Comparison of ENCODE assay signal across 9 mouse cellular contexts in the genomic region with DNA sequence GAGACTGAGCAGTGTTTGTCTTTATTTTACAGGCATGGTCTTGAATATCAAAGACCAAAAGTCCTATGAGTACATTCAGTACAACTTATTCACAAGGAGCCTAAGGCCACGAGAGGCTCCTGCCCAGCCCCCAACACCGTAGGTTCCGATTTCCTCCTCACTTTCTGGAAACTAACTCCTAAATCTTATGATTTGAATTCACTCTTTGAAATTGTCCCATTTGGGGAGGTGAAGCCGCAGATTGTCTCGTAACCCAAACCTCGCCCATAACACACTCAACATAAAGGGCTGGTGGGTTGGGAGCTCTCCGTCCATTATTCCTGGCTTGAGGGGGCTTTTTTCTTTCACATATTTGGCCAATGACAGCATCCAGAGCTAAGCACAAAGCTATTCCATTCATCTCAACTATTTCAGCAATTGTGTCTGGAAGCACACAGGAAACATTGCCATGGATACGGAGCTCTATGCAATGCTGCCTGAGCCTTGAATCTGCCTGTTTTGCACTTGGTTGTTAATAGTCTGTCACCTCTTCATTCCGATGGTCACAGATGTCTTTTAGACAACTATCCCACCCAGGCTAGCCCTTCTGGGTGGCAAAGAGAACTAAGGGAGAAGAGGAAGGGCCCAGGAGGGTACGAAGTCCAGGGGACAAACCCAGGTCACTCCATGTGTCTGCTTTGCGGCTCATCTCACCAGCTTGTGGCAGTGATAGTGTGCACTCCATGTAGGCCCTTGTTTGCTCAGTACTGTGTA.
A peak's percentile ranks its signal among the peaks of the same experiment; 100 is the strongest.
DNase-seq lines count a peak whose midpoint lies in the region; ATAC-seq and TF ChIP-seq lines count a peak whose summit lies in the region.
"Had no signal": no experiment of that assay in that cellular context is flagged by ENCODE, and none has a peak within 500 bp of the region (broad histone marks: within the 10 kb centered on the region; RNA-seq: fewer than 3 reads in every experiment).

No protein-coding gene starts in this region.

- no peak for ATAC-seq in heart, embryonic 15.5 days (replicated peaks; ENCODE audit: insufficient number of reproducible peaks, insufficient read depth, low FRiP score, low read depth)
- ATAC-seq in forebrain, embryonic 15.5 days (replicated peaks), result peak; percentile 36
- no peak for ATAC-seq in megakaryocyte progenitor cell, adult 5-6 weeks (replicated peaks; ENCODE audit: poor library complexity)

- no peaks in the 10 kb centered on the region for H3K9me3 ChIP-seq in heart, embryonic 15.5 days (replicated peaks)
- H3K9me3 ChIP-seq in forebrain, embryonic 15.5 days, result no peaks in the 10 kb centered on the region
- H3K9me3 ChIP-seq in midbrain, embryonic 10.5 days (replicated peaks), result no peaks in the 10 kb centered on the region

- DNase-seq in heart, adult 18-20 months, result no peak
- DNase-seq in Muller cell, postnatal 12 days (ENCODE audit: inconsistent ontology term), result peak; percentile 92
- peak; percentile 76 for DNase-seq in midbrain, embryonic 10.5 days (ENCODE audit: low spot score)
- no peak for DNase-seq in gastrocnemius, adult 2 months
- no peak for DNase-seq in urinary bladder, postnatal 4 days (ENCODE audit: low spot score in 2 of 2)
- DNase-seq: gastrocnemius, postnatal 14 days had no signal

- no peak overlapping the region for H3K9ac ChIP-seq in heart, embryonic 15.5 days
- no peak overlapping the region for H3K9ac ChIP-seq in forebrain, embryonic 15.5 days (replicated peaks)

- H3K4me2 ChIP-seq in heart, embryonic 15.5 days, result no peak overlapping the region
- no peak overlapping the region for H3K4me2 ChIP-seq in forebrain, embryonic 15.5 days (replicated peaks)

- H3K36me3 ChIP-seq in heart, embryonic 15.5 days, result no peaks in the 10 kb centered on the region
- no peaks in the 10 kb centered on the region for H3K36me3 ChIP-seq in forebrain, embryonic 15.5 days
- H3K36me3 ChIP-seq in midbrain, embryonic 10.5 days, result no peaks in the 10 kb centered on the region

- peak overlapping the region; percentile 3; the same call in 1 of the 2 replicates for H3K27ac ChIP-seq in heart, embryonic 15.5 days
- peak overlapping the region; percentile 31; the same call in 1 of the 2 replicates for H3K27ac ChIP-seq in forebrain, embryonic 15.5 days (replicated peaks)
- peak overlapping the region; percentile 90 for H3K27ac ChIP-seq in midbrain, embryonic 10.5 days (replicated peaks)
- H3K27ac ChIP-seq in gastrocnemius, adult 2 months, result no peak overlapping the region

- peaks cover 14% of the 10 kb centered on the region for H3K27me3 ChIP-seq in heart, embryonic 15.5 days
- no peaks in the 10 kb centered on the region for H3K27me3 ChIP-seq in forebrain, embryonic 15.5 days
- peaks cover 42% of the 10 kb centered on the region for H3K27me3 ChIP-seq in midbrain, embryonic 10.5 days (ENCODE audit: low read depth, poor library complexity, severe bottlenecking)

- H3K4me3 ChIP-seq in heart, embryonic 15.5 days, result no peak overlapping the region
- H3K4me3 ChIP-seq in forebrain, embryonic 15.5 days, result no peak overlapping the region
- H3K4me3 ChIP-seq in midbrain, embryonic 10.5 days, result peak overlapping the region; percentile 23; the same call in 1 of the 2 replicates
- no peak overlapping the region for H3K4me3 ChIP-seq in gastrocnemius, adult 2 months

- peaks cover 50% of the 10 kb centered on the region for H3K4me1 ChIP-seq in heart, embryonic 15.5 days (replicated peaks)
- H3K4me1 ChIP-seq in forebrain, embryonic 15.5 days, result peaks cover 53% of the 10 kb centered on the region
- H3K4me1 ChIP-seq in midbrain, embryonic 10.5 days, result peaks cover 80% of the 10 kb centered on the region

- intact Hi-C loops in gastrocnemius, adult 2 months (cut with DNase I), result loop anchor here (5.0 kb wide), 1 partner anchor 86 kb away; the partner anchor contains the start of gene Irs2

- no peak for TF ChIP-seq CTCF in gastrocnemius, adult 2 months (IDR thresholded peaks at IDR 0.05)

- WGBS in heart, embryonic 15.5 days, result 43% methylated on average over 11 of the region's 11 CpGs
- WGBS in forebrain, embryonic 15.5 days, result 10% methylated on average over 11 of the region's 11 CpGs
- WGBS in midbrain, embryonic 10.5 days, result 11% methylated on average over 11 of the region's 11 CpGs

Comparison
In these comparisons a context has a peak if more than half of its experiments do, and no peak if none do; other contexts are left out.
1. DNase-seq: peak in Muller cell, postnatal 12 days (single experiment) and midbrain, embryonic 10.5 days (single experiment); none in heart, adult 18-20 months (0 of 2), gastrocnemius, adult 2 months (single experiment) and urinary bladder, postnatal 4 days (0 of 2).